Mouse (Mus musculus) intestine, postnatal 0 days (tissue): ENCODE results near the gene Tex36. TPM values are rescaled to one million over a fixed set of nuclear protein-coding genes. Genes with fewer than 3 reads are reported as not detected.

Experiments used
- ATAC-seq: fragments of 200-750 bp; cut with Nextera tagmentation; 2 replicates; pipeline ENCODE4 v1.8.0; 2017; ENCODE audit warnings: mild to moderate bottlenecking, moderate TSS enrichment, moderate library complexity
- H3K27ac ChIP-seq: fragments of 300-500 bp; sonication (generic); 2 replicates; pipeline ENCODE4 v1.5.1; 2014; ENCODE audit warnings: mild to moderate bottlenecking, low read depth, low read length, moderate library complexity
- H3K27me3 ChIP-seq: fragments of 300-500 bp; sonication (generic); replicated peaks from 2 replicates; pipeline ENCODE4 v1.6.1; 2014; ENCODE audit warnings: low read length, mixed read lengths; ENCODE audit not compliant: control insufficient read depth, insufficient read depth
- H3K36me3 ChIP-seq: fragments of 300-500 bp; sonication (generic); 2 replicates; pipeline ENCODE4 v1.6.1; 2014; ENCODE audit warnings: mild to moderate bottlenecking, moderate library complexity; ENCODE audit not compliant: control insufficient read depth, insufficient read depth
- H3K4me1 ChIP-seq: fragments of 300-500 bp; sonication (generic); replicated peaks from 2 replicates; pipeline ENCODE4 v1.6.1; 2014; ENCODE audit warnings: antibody characterized with exemption, low read length, mixed read lengths; ENCODE audit not compliant: control insufficient read depth, insufficient read depth
- H3K4me2 ChIP-seq: fragments of 300-500 bp; sonication (generic); replicated peaks from 2 replicates; pipeline ENCODE4 v1.6.1; 2014; ENCODE audit warnings: low read depth, mild to moderate bottlenecking, moderate library complexity
- H3K4me3 ChIP-seq: fragments of 300-500 bp; sonication (generic); 2 replicates; pipeline ENCODE4 v1.5.1; 2014; ENCODE audit warnings: low read depth, low read length
- H3K9ac ChIP-seq: fragments of 300-500 bp; sonication (generic); 2 replicates; pipeline ENCODE4 v1.6.1; 2014; ENCODE audit warnings: mild to moderate bottlenecking, low read depth, low read length
- H3K9me3 ChIP-seq: fragments of 300-500 bp; sonication (generic); 2 replicates; pipeline ENCODE4 v1.6.1; 2016; ENCODE audit warnings: mixed run types; ENCODE audit not compliant: control insufficient read depth
- CTCF ChIP-seq: sonication (generic); IDR thresholded peaks from 2 replicates; pipeline ENCODE4 v1.5.1; 2016; ENCODE audit warnings: low read depth, mild to moderate bottlenecking, control low read depth, antibody characterized with exemption, moderate library complexity
- WGBS: fragments of 180-500 bp; shearing (Covaris S2); extraction: QIAGEN DNeasy Blood & Tissue Kit; methylation state at CpG from one replicate; pipeline ENCODE4 v1.1.7; 2014; 5-methylcytosine and 5-hydroxymethylcytosine counted together
- polyA plus RNA-seq: library from polyadenylated mRNA; unstranded; fragments of >200 nt; fragmentation: Nextera tagmentation; extraction: Ambion mirVana; gene quantifications from 2 replicates; pipeline ENCODE4 v1.2.1, GENCODE M21; 2015

Tex36 gene
- polyA plus RNA-seq, 1 experiment from 2014 or later = not detected

- H3K27ac ChIP-seq = no peak overlapping the region
- WGBS = 66% methylated on average over 4 of the region's 4 CpGs
- H3K27me3 ChIP-seq = no peaks in the 10 kb centered on the region
- H3K4me3 ChIP-seq = no peak overlapping the region
- H3K4me1 ChIP-seq = no peaks in the 10 kb centered on the region
- TF ChIP-seq CTCF = no peak
- H3K4me2 ChIP-seq = no peak overlapping the region
- H3K36me3 ChIP-seq = no peaks in the 10 kb centered on the region
- no peak overlapping the region for H3K9ac ChIP-seq
- H3K9me3 ChIP-seq = no peaks in the 10 kb centered on the region
- no peak for ATAC-seq
Observed at GRCm38 (mm10) chr7:133543131-133543530, 58.8 kb downstream of the Tex36 start.

DNA sequence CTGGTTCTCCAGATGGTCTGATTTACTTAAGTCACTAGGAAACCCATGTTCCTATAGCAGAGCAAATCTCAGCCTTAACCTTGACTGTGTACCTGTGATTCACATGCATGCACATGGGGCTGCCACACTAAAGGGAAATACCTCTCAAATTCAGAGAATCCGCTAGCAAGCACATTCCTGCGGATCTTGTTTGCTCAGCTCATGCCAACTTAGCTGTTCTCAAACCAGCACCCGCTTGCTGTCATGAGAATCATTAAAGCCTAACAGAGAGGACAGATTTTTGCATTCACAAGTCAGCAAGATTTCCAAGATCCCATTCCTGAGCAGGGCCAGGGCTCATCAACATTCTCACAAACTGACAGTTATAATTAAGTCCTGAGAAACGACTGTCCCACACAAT, 64.6 kb downstream of the Tex36 start:
- Histone ChIP-seq H3K27me3 (no peaks in the 10 kb centered on the region), H3K4me1 (no peaks in the 10 kb centered on the region), H3K4me2 (no peak overlapping the region), H3K27ac (no peak overlapping the region), H3K36me3 (no peaks in the 10 kb centered on the region), H3K9me3 (no peaks in the 10 kb centered on the region), H3K4me3 (no peak overlapping the region), H3K9ac (no peak overlapping the region)
- ATAC-seq = no peak
- no peak for TF ChIP-seq CTCF
- WGBS = 64% methylated on average over 4 of the region's 4 CpGs

Other genes with a start within 250 kb of the Tex36 start
- 5.8 and 6.1 TPM in 2 replicates for gene Edrf1, start 35.4 kb upstream of the Tex36 start, polyA plus RNA-seq
- gene Mmp21, start 77.9 kb upstream of the Tex36 start, polyA plus RNA-seq = 0.08 TPM in 1 of 2 replicates, not detected in the other
- gene Bccip, start 107.2 kb upstream of the Tex36 start, polyA plus RNA-seq = 91.4 and 92.6 TPM in 2 replicates
- 12.1 and 12.4 TPM in 2 replicates for gene Uros, start 107.9 kb upstream of the Tex36 start, polyA plus RNA-seq
- gene Fank1, start 174.7 kb upstream of the Tex36 start, polyA plus RNA-seq = 0.17 and 0.42 TPM in 2 replicates
- 43.8 and 50.2 TPM in 2 replicates for gene Dhx32, start 180.6 kb upstream of the Tex36 start, polyA plus RNA-seq